Mouse (Mus musculus) hindbrain, postnatal 0 days (tissue): ENCODE results near the gene Krtdap. TPM values are rescaled to one million over a fixed set of nuclear protein-coding genes. Genes with fewer than 3 reads are reported as not detected.

Source experiments
- ATAC-seq: fragments of 200-750 bp; cut with Nextera tagmentation; 2 replicates; pipeline ENCODE4 v1.8.0; 2017; ENCODE audit warnings: mild to moderate bottlenecking, moderate TSS enrichment, moderate library complexity
- DNase-seq: peaks from one replicate; pipeline ENCODE4 v3.0.0-alpha.2; 2015; ENCODE audit warnings: low spot score
- H3K27ac ChIP-seq: fragments of 300-500 bp; sonication (generic); 2 replicates; pipeline ENCODE4 v1.5.1; 2014; ENCODE audit warnings: mild to moderate bottlenecking
- H3K27me3 ChIP-seq: fragments of 300-500 bp; sonication (generic); 2 replicates; pipeline ENCODE4 v1.6.1; 2014; ENCODE audit warnings: low read length, mixed read lengths; ENCODE audit not compliant: insufficient read depth
- H3K36me3 ChIP-seq: fragments of 300-500 bp; sonication (generic); 2 replicates; pipeline ENCODE4 v1.6.1; 2014; ENCODE audit warnings: low read length, mixed read lengths; ENCODE audit not compliant: insufficient read depth
- H3K4me1 ChIP-seq: fragments of 300-500 bp; sonication (generic); 2 replicates; pipeline ENCODE4 v1.6.1; 2014; ENCODE audit warnings: antibody characterized with exemption, low read length, mixed read lengths; ENCODE audit not compliant: insufficient read depth
- H3K4me2 ChIP-seq: fragments of 300-500 bp; sonication (generic); 2 replicates; pipeline ENCODE4 v1.6.1; 2014; ENCODE audit warnings: low read depth, mild to moderate bottlenecking, low read length, moderate library complexity, mixed read lengths
- H3K4me3 ChIP-seq: fragments of 300-500 bp; sonication (generic); 2 replicates; pipeline ENCODE4 v1.5.1; 2014; ENCODE audit warnings: low read length
- H3K9ac ChIP-seq: fragments of 300-500 bp; sonication (generic); replicated peaks from 2 replicates; pipeline ENCODE4 v1.6.1; 2014; ENCODE audit warnings: mild to moderate bottlenecking, low read length, moderate library complexity, mixed read lengths
- H3K9me3 ChIP-seq: fragments of 300-500 bp; sonication (generic); 2 replicates; pipeline ENCODE4 v1.6.1; 2016; ENCODE audit warnings: low read length, mixed read lengths
- CTCF ChIP-seq: IDR thresholded peaks from 2 replicates; pipeline ENCODE4 v1.5.1; 2016; ENCODE audit warnings: antibody characterized with exemption, control low read depth, low read depth
- WGBS: fragments of 180-500 bp; shearing (Covaris S2); extraction: QIAGEN DNeasy Blood & Tissue Kit; methylation state at CpG from one replicate; pipeline ENCODE4 v1.1.7; 2014; 5-methylcytosine and 5-hydroxymethylcytosine counted together
- polyA plus RNA-seq: library from polyadenylated mRNA; unstranded; fragments of >200 nt; fragmentation: Nextera tagmentation; extraction: Ambion mirVana; gene quantifications from 2 replicates; pipeline ENCODE4 v1.2.1, GENCODE M21; 2015
- total RNA-seq: library from RNA; depleted of rRNA; stranded (reverse); fragments of >200 nt; gene quantifications from 2 replicates; pipeline ENCODE4 v1.2.3, GENCODE M21; 2014

Gene Krtdap
- total and polyA plus RNA-seq, 2 experiments from 2014 or later, result 1.8 TPM; not detected in 1

GRCm38 (mm10) chr7:30804026-30804715 is 16.5 kb downstream of the Krtdap start:
- no peaks in the 10 kb centered on the region for H3K27me3 ChIP-seq
- no peak overlapping the region for H3K4me3 ChIP-seq
- DNase-seq, result no peak
- no peaks in the 10 kb centered on the region for H3K4me1 ChIP-seq
- ATAC-seq, result no peak
- H3K27ac ChIP-seq, result no peak overlapping the region
- no peak for TF ChIP-seq CTCF
- no peak overlapping the region for H3K9ac ChIP-seq
- H3K36me3 ChIP-seq, result no peaks in the 10 kb centered on the region
- 85% methylated on average over 9 of the region's 9 CpGs for WGBS
- 0 out of 2 replicates have a peak, but pooled peaks cover 4% of the 10 kb centered on the region for H3K9me3 ChIP-seq
- H3K4me2 ChIP-seq, result no peak overlapping the region

- TF ChIP-seq CTCF, result peak; percentile 27; the same call in 1 of the 2 replicates
- no peak for DNase-seq
- no peak overlapping the region for H3K4me3 ChIP-seq
- 0 out of 2 replicates have a peak, but pooled peaks cover 4% of the 10 kb centered on the region for H3K9me3 ChIP-seq
- H3K4me2 ChIP-seq, result no peak overlapping the region
- H3K27me3 ChIP-seq, result no peaks in the 10 kb centered on the region
- no peak for ATAC-seq
- no peaks in the 10 kb centered on the region for H3K4me1 ChIP-seq
- H3K27ac ChIP-seq, result no peak overlapping the region
- H3K9ac ChIP-seq, result no peak overlapping the region
- 54% methylated on average over 6 of the region's 6 CpGs for WGBS
- H3K36me3 ChIP-seq, result no peaks in the 10 kb centered on the region
Measured at GRCm38 (mm10) chr7:30805924-30806323, 18.2 kb downstream of the Krtdap start.

GRCm38 (mm10) chr7:30810319-30810718 is 22.6 kb downstream of the Krtdap start:
- no peaks in the 10 kb centered on the region for H3K9me3 ChIP-seq
- no peak overlapping the region for H3K9ac ChIP-seq
- no peak for DNase-seq
- H3K4me3 ChIP-seq, result no peak overlapping the region
- 57% methylated on average over 6 of the region's 6 CpGs for WGBS
- ATAC-seq, result no peak
- H3K4me2 ChIP-seq, result no peak overlapping the region
- H3K36me3 ChIP-seq, result no peaks in the 10 kb centered on the region
- peak; percentile 30 for TF ChIP-seq CTCF
- H3K27me3 ChIP-seq, result no peaks in the 10 kb centered on the region
- no peak overlapping the region for H3K27ac ChIP-seq
- no peaks in the 10 kb centered on the region for H3K4me1 ChIP-seq

DNA sequence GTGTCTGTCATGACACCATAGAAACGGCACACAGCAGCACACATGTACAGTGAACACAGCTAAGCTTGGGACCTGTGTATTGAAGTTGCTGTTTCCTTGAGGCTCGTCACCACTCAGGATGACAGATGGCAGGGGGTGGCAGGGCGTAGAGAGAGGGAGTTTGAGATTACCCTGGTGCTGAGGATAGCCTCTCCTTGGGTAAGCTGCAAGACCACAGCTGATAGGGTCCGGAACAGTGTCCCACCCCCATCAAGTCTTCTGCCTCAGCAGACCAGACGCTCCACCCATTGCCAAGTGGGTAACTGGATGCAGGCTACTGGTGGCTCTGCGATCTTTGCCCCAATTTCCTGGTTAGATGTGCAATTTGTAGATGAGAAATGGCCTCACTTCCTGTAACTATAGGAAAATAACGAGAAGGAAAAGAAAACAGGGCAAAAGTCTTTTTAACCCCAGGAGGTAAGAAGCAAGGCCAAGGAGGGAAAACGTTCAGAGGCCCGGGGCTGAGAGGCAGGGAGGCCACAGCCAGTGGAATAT is 24.1 kb downstream of the Krtdap start:
- Histone ChIP-seq H3K9ac (no peak overlapping the region), H3K36me3 (no peaks in the 10 kb centered on the region), H3K4me1 (no peaks in the 10 kb centered on the region), H3K9me3 (no peaks in the 10 kb centered on the region), H3K27me3 (no peaks in the 10 kb centered on the region), H3K27ac (0 out of 2 replicates have a peak overlapping the region, but pooled peaks have one; percentile 45), H3K4me2 (no peak overlapping the region), H3K4me3 (no peak overlapping the region)
- no peak for TF ChIP-seq CTCF
- DNase-seq (no peak), ATAC-seq (peak; percentile 73; the same call in 1 of the 2 replicates)
- WGBS, result 49% methylated on average over 9 of the region's 9 CpGs

- Histone ChIP-seq H3K4me2 (no peak overlapping the region), H3K9ac (no peak overlapping the region), H3K4me3 (no peak overlapping the region), H3K36me3 (no peaks in the 10 kb centered on the region), H3K9me3 (no peaks in the 10 kb centered on the region), H3K4me1 (no peaks in the 10 kb centered on the region), H3K27me3 (no peaks in the 10 kb centered on the region), H3K27ac (peak overlapping the region; percentile 45; the same call in 1 of the 2 replicates)
- DNase-seq (peak; percentile 34), ATAC-seq (peak; percentile 75)
- WGBS, result 45% methylated on average over 6 of the region's 6 CpGs
- no peak for TF ChIP-seq CTCF
Measured at GRCm38 (mm10) chr7:30812291-30812807, 24.7 kb downstream of the Krtdap start.

DNA sequence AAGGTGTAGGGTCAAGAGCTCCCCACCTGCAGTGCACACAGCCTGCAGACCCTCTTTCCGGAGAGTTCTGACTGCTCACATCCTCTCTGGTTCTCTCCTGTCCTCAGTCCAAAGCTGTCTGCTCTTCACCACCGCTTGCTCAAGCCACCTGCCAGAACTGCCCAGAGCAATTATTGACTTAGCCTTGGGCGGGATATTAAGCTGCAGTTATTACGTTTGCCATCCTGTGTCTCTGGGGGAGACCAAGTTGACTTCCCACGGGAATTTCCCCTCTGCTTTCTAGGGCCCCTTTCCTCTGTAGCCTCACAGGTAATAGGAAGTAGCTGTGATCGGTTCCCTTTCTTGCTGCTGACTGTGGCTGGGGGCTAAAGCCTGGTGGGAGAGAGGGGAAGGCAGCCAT is 32.4 kb downstream of the Krtdap start:
- H3K27ac ChIP-seq, result no peak overlapping the region
- H3K27me3 ChIP-seq, result no peaks in the 10 kb centered on the region
- DNase-seq (no peak), ATAC-seq (no peak)
- TF ChIP-seq CTCF, result no peak
- H3K9ac ChIP-seq, result no peak overlapping the region
- 68% methylated on average over 6 of the region's 6 CpGs for whole genome bisulfite sequencing
- no peaks in the 10 kb centered on the region for H3K9me3 ChIP-seq
- H3K4me1 ChIP-seq, result no peaks in the 10 kb centered on the region
- no peaks in the 10 kb centered on the region for H3K36me3 ChIP-seq
- no peak overlapping the region for H3K4me3 ChIP-seq
- no peak overlapping the region for H3K4me2 ChIP-seq
